Mouse (Mus musculus) leukemia stem cell, adult 10-12 weeks (primary cell): ENCODE measurements around the gene Tmem119. TPM values are rescaled to one million over a fixed set of nuclear protein-coding genes. Genes with fewer than 3 reads are reported as not detected.

Experiments
- polyA plus RNA-seq: library from polyadenylated mRNA; stranded (reverse); fragments of >175 nt; gene quantifications from 2 replicates; pipeline ENCODE4 v1.2.3, GENCODE M21; 2012; ENCODE audit warnings: low replicate concordance

The Tmem119 gene
- polyA plus RNA-seq = 0.27 TPM in 2 replicates

GRCm38 (mm10) chr5:113800280-113800679, at the start of gene Tmem119:
Gene Tmem119 (minus strand): TSS chr5:113800516.

GRCm38 (mm10) chr5:113832490-113832901, 32.2 kb upstream of the Tmem119 start, which contains the start of gene Selplg:
Gene Selplg (minus strand): TSS chr5:113832644.

GRCm38 (mm10) chr5:113772450-113772895, 27.8 kb downstream of the Tmem119 start, which contains the start of the genes Sart3 and Iscu:
Gene Sart3 (minus strand): TSS chr5:113772510.
Gene Iscu (plus strand): TSS chr5:113772748.

Other genes with a start within 250 kb of the Tmem119 start
- gene Cmklr1, start 150.1 kb downstream of the Tmem119 start, polyA plus RNA-seq = 0.47 and 1.9 TPM in 2 replicates
- gene 1700069L16Rik, start 75.7 kb downstream of the Tmem119 start, polyA plus RNA-seq = not detected in 2 replicates
- 2.0 and 3.4 TPM in 2 replicates for gene Ficd, start 64.7 kb downstream of the Tmem119 start, polyA plus RNA-seq
- gene Sart3, start 28.0 kb downstream of the Tmem119 start, polyA plus RNA-seq = 20.8 and 27.5 TPM in 2 replicates
- gene Iscu, start 27.8 kb downstream of the Tmem119 start, polyA plus RNA-seq = 32.1 and 49.7 TPM in 2 replicates
- gene Selplg, start 32.1 kb upstream of the Tmem119 start, polyA plus RNA-seq = 107 and 256 TPM in 2 replicates
- gene Coro1c, start 108.2 kb upstream of the Tmem119 start, polyA plus RNA-seq = 29.5 and 75.1 TPM in 2 replicates
- gene Ssh1, start 193.4 kb upstream of the Tmem119 start, polyA plus RNA-seq = 27.6 and 30.2 TPM in 2 replicates
- gene Dao, start 203.2 kb upstream of the Tmem119 start, polyA plus RNA-seq = 0.15 TPM in 1 of 2 replicates, not detected in the other